Mouse (Mus musculus): ENCODE measurements around the gene Zeb2. TPM values are rescaled to one million over a fixed set of nuclear protein-coding genes. Genes with fewer than 3 reads are reported as not detected.

The Zeb2 gene
- total RNA-seq, 2 experiments from 2014 or later: 129 to 138 TPM

Small RNA genes lying within 50 kb of the gene (microRNA-seq; reads per million reads assigned to microRNA genes)
- 2.8 reads per million for gene Mir5129

Other genes starting within 250 kb of the Zeb2 start
- 10 to 100 TPM; 12.8 to 20.2 TPM for gene Gtdc1, start 189.7 kb downstream of the Zeb2 start, total RNA-seq (2021)